Comparison of ENCODE assay signal across 8 mouse cellular contexts in genomic region chr13:50417389-50418183, GRCm38 (mm10). TPM values are rescaled to one million over a fixed set of nuclear protein-coding genes. Genes with fewer than 3 reads are reported as not detected.
DNase-seq lines count a peak whose midpoint lies in the region; ATAC-seq lines count a peak whose summit lies in the region.

Fbxw17 (plus strand) TSS chr13:50417864.

- peaks cover 2% of the 10 kb centered on the region; the same call in 1 of the 2 replicates for H3K4me1 ChIP-seq in forebrain, embryonic 14.5 days (ENCODE audit: control insufficient read depth, insufficient read depth, low read length)
- peaks cover 14% of the 10 kb centered on the region for H3K4me1 ChIP-seq in neural tube, embryonic 15.5 days

- peak within 1 kb of the TSS; percentile 75 for H3K4me2 ChIP-seq in forebrain, embryonic 14.5 days (ENCODE audit: low read length)
- H3K4me2 ChIP-seq in neural tube, embryonic 15.5 days = peak within 1 kb of the TSS; percentile 61

- H3K9ac ChIP-seq in forebrain, embryonic 14.5 days (ENCODE audit: low read length) = peak within 1 kb of the TSS; percentile 89
- H3K9ac ChIP-seq in neural tube, embryonic 15.5 days (replicated peaks) = peak within 1 kb of the TSS; percentile 73

- WGBS in forebrain, embryonic 14.5 days = 12% methylated on average over 34 of the region's 35 CpGs
- WGBS in neural tube, embryonic 15.5 days = 11% methylated on average over 35 of the region's 35 CpGs

- DNase-seq in CD8-positive naive resting alpha-beta T cell, adult 2 months (ENCODE audit: low read depth in 2 of 2, low spot score in 2 of 2) = peak; percentile 18 to 22
- peak; percentile 36 for DNase-seq in c-Kit-positive CD71-positive TER-119-negative erythroid progenitor cells, embryonic 14.5 days (ENCODE audit: low read depth)
- peak; percentile 85 for DNase-seq in forebrain, embryonic 14.5 days (ENCODE audit: low spot score)
- DNase-seq in heart, postnatal 14 days = peak; percentile 72 to 82
- DNase-seq in layer of hippocampus, adult 11-12 months (ENCODE audit: low spot score) = peak; percentile 74
- peak; percentile 79 for DNase-seq in lung, adult 18-20 months
- DNase-seq in testis, postnatal 14 days (ENCODE audit: low spot score) = peak; percentile 64

- ATAC-seq in forebrain, embryonic 14.5 days = peak; percentile 99
- ATAC-seq in neural tube, embryonic 15.5 days (ENCODE audit: low FRiP score) = peak; percentile 99

- H3K36me3 ChIP-seq in forebrain, embryonic 14.5 days (ENCODE audit: control insufficient read depth, insufficient read depth, low read length) = peaks cover 10% of the 10 kb centered on the region; the same call in 1 of the 2 replicates
- peaks cover 17% of the 10 kb centered on the region for H3K36me3 ChIP-seq in neural tube, embryonic 15.5 days

- H3K27ac ChIP-seq in forebrain, embryonic 14.5 days (ENCODE audit: low read depth, low read length) = no peak within 1 kb of the TSS
- H3K27ac ChIP-seq in neural tube, embryonic 15.5 days (replicated peaks) = peak within 1 kb of the TSS; percentile 81

- H3K4me3 ChIP-seq in forebrain, embryonic 14.5 days (ENCODE audit: low read depth, low read length) = peak within 1 kb of the TSS; percentile 78
- H3K4me3 ChIP-seq in neural tube, embryonic 15.5 days (replicated peaks) = peak within 1 kb of the TSS; percentile 71

- no peaks in the 10 kb centered on the region for H3K9me3 ChIP-seq in forebrain, embryonic 14.5 days (replicated peaks; ENCODE audit: control insufficient read depth, low read length)
- H3K9me3 ChIP-seq in neural tube, embryonic 15.5 days (replicated peaks) = no peaks in the 10 kb centered on the region

- intact Hi-C loops in heart, postnatal 14 days (cut with DNase I) = no loop called here

- H3K27me3 ChIP-seq in forebrain, embryonic 14.5 days (replicated peaks; ENCODE audit: control insufficient read depth, insufficient read depth, low read length) = no peaks in the 10 kb centered on the region
- no peaks in the 10 kb centered on the region for H3K27me3 ChIP-seq in neural tube, embryonic 15.5 days (replicated peaks)

RNA-seq across cellular contexts. Expression of gene Fbxw17, which starts in this region (rescaled TPM):
- 29.0 and 29.7 TPM in 2 replicates for polyA plus RNA-seq in forebrain, embryonic 14.5 days (2014; fragmentation: Nextera tagmentation; extraction: Ambion mirVana)
- 1 to 10 TPM; 7.3 to 7.9 TPM for total RNA-seq in heart, postnatal 14 days (2021)
- polyA plus RNA-seq in neural tube, embryonic 15.5 days (2015; fragmentation: Nextera tagmentation; extraction: Ambion mirVana) = 30.8 and 36.5 TPM in 2 replicates

Comparison
In these comparisons a context has a peak if more than half of its experiments do, and no peak if none do; other contexts are left out.
1. DNase-seq: peak in every context shown above with its lines; median percentile 85 in forebrain, embryonic 14.5 days; 79 in lung, adult 18-20 months; 77 in heart, postnatal 14 days; 74 in layer of hippocampus, adult 11-12 months; 64 in testis, postnatal 14 days; 36 in c-Kit-positive CD71-positive TER-119-negative erythroid progenitor cells, embryonic 14.5 days; 20 in CD8-positive naive resting alpha-beta T cell, adult 2 months.